Mouse (Mus musculus) liver, embryonic 14.5 days (tissue): Measurements from ENCODE around the gene Tepp.

Experiments used
- CTCF ChIP-seq: IDR thresholded peaks from 2 replicates; pipeline ENCODE4 v1.5.1; 2016; ENCODE audit warnings: antibody characterized with exemption, low read depth, control low read depth
- EP300 ChIP-seq: IDR thresholded peaks from 2 replicates; pipeline ENCODE4 v1.6.1; 2016; ENCODE audit warnings: antibody characterized with exemption, low read depth

DNA sequence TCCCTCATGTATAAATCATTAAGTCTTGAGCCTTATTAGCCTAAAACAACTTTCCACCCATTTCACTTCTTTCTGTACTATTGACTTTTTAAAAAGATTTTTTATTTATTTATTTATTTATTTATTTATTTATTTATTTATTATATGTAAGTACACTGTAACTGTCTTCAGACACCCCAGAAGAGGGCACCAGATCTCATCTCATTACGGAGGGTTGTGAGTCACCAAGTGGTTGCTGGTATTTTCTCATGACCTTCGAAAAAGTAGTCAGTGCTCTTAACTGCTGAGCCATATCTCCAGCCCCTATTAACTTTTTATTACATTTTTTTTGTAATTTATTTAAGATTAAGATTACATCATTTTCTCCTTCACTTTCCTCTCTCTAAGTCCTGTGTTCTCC is 4.3 kb downstream of the Tepp start:
- no peak for TF ChIP-seq CTCF
- TF ChIP-seq EP300, result no peak
